Mouse (Mus musculus) kidney, postnatal 4 days (tissue): ENCODE results near the gene Olfr1472.
"Not testable (repeated sequence)": the region's sequence is repeated elsewhere in the genome, so short reads cannot be mapped to it uniquely, and the experiment has no call there.

ENCODE experiments used
- DNase-seq, 2 experiments: peaks; one replicate each; pipeline ENCODE4 v3.0.0; 2021; ENCODE audit warnings: mixed read lengths in 2 of 2

Gene Olfr1472

DNA sequence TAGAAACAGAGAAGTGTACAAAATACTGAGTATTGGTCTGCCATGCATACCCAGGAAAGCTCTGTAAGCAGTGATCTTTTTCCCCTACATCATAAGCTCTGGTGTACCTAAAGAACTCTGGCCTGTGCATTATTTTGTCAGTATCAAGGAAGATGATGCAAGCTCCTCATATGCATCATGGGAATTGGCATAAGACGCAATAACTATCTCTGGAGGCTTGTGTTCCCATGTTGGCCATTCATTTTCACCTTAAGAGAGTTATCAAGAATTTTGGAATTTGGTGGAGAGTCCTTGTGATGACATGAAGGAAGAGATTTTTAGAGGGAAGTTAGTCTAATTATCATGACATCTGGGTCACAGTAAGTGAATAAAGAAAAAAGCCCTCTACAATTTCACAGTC, at the start of gene Olfr1472:
Gene Olfr1472 (minus strand): TSS at position 101 of the 400 bp plus-strand sequence.
- DNase-seq, result no peak

DNA sequence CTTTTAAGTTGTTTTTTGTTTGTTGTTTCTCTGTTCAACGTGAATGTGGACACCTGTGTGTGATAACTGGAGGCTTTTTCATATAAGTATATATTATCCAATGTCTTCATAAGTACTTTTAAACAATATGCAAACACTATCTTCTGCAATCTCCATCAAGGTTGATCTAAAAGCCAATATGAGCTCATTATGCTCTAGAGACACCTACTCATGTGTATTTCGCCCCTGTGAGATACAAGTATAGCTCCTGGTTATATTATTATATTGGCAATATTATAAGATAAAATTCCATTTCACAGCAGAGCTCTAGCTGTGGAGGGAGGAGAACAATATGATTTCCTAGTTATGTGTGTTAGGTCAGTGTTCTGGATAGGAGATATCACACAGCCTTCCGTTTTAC, 44.4 kb upstream of the Olfr1472 start, which contains the start of gene Olfr1477:
Gene Olfr1477 (plus strand): TSS at position 301 of the 400 bp plus-strand sequence.
- DNase-seq, result no peak

GRCm38 (mm10) chr19:13480096-13480495, 24.2 kb upstream of the Olfr1472 start, which contains the start of gene Olfr1475:
Gene Olfr1475 (minus strand): TSS chr19:13480196.
- no peak for DNase-seq

GRCm38 (mm10) chr19:13469265-13469664, 13.4 kb upstream of the Olfr1472 start, which contains the start of gene Olfr1474:
Gene Olfr1474 (plus strand): TSS chr19:13469565.
- not testable (repeated sequence) for DNase-seq

DNA sequence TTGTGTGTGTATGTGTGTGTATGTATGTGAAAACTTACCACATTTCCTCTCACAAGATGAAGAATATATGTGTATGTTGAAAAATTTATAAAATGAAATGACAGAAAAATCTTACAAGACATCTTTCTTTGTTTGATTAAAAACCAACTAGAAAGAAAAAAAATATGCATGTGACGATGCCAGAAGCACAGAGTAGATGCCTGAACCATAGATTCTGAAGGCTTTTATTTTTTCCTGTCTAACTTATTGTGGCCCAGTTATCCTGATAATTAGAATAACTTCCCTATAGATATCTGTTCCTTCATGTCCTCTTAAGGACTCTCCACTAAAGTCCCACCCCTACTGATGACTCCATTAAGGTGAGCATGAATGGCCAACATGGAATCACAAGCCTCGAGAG, 12.8 kb downstream of the Olfr1472 start, which contains the start of gene Olfr1471:
Gene Olfr1471 (plus strand): TSS at position 301 of the 400 bp plus-strand sequence.
- not testable (repeated sequence) for DNase-seq

- no peak for DNase-seq
These were observed 48.3 kb downstream of the Olfr1472 start, which contains the start of gene Olfr1469 for GRCm38 (mm10) chr19:13407549-13407948. Gene Olfr1469 (plus strand): TSS chr19:13407849.
